Mouse (Mus musculus) heart, postnatal 14 days (tissue): ENCODE results near the gene H2-Q6. TPM values are rescaled to one million over a fixed set of nuclear protein-coding genes. Genes with fewer than 3 reads are reported as not detected.
"Not testable (repeated sequence)": the region's sequence is repeated elsewhere in the genome, so short reads cannot be mapped to it uniquely, and the experiment has no call there.

Experiments
- DNase-seq, 2 experiments: peaks; one replicate each; pipeline ENCODE4 v3.0.0; 2021 to 2022
- intact Hi-C: fragments of 180-260 bp; cut with DNase I; formaldehyde crosslinking; loops from one replicate; pipeline ENCODE4 v1.15.1; 2025
- long read RNA-seq, 2 experiments: library from polyadenylated mRNA; stranded (forward); transcript quantifications; one replicate each; pipeline ENCODE4 v2.0.0; 2021
- total RNA-seq, 2 experiments: library from RNA; stranded (reverse); gene quantifications; 2 replicates each; pipeline ENCODE4 v1.2.3; 2021

The H2-Q6 gene
- total RNA-seq = under 1 TPM; 0.31 to 0.80 TPM
- long read RNA-seq, experiment 1, partial matches to known transcripts = 0 of 1 reads
- long read RNA-seq, experiment 1, other reads (novel, unspliced or antisense) = 1 of 1 reads
- long read RNA-seq, experiment 2 = 0 reads

DNA sequence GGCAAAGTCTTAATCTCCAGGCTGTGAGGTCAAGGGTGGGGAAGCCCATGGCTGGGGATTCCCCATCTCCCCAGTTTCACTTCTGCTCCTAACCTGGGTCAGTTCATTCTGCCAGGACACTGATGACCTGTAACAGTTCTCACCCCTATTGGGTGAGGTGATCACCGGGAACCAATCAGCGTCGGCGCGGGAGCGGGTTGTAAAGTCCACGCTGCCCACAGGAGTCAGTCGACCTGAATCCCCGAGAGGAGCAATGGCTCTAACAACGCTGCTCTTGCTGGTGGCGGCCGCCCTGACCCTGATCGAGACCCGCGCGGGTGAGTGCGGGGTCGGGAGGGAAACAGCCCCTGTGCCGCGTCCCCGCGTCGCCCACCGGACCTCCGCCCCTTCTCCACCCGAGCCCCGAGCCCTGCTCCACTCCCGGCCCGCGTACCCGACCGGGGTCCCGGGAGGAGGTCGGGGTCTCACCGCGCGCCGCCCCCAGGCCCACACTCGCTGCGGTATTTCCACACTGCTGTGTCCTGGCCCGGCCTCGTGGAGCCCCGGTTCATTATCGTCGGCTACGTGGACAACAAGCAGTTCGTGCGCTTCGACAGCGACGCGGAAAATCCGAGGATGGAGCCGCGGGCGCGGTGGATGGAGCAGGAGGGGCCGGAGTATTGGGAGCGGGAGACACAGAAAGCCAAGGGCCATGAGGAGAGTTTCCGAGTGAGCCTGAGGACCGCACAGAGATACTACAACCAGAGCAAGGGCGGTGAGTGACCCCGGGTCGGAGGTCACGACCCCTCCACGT, at the start of gene H2-Q6:
Gene H2-Q6, plus strand, starts transcription at position 227 of the 793 bp plus-strand sequence.
- DNase-seq = peak; percentile 32 to 47
- intact Hi-C loops = not testable (repeated sequence)

DNA sequence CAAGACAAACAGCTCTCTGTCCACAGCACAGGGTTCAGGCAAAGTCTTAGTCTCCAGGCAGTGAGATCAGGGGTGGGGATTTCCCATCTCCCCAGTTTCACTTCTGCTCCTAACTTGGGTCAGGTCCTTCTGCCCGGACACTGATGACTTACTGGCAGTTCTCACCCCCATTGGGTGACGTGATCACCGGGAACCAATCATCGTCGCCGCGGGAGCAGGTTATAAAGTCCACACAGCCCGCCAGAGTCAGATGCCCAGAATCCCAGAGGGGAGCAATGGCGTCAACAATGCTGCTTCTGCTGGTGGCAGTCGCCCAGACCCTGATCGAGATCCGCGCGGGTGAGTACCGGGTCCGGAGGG, 45.3 kb upstream of the H2-Q6 start, which contains the start of gene H2-Q4:
Gene H2-Q4, plus strand, starts transcription at position 249 of the 360 bp plus-strand sequence.
- peak; percentile 88 to 94 for DNase-seq
- intact Hi-C loops = no loop called here

GRCm38 (mm10) chr17:35379729-35380451, 44.8 kb upstream of the H2-Q6 start:
- intact Hi-C loops = no loop called here
- peak; percentile 34 to 38 for DNase-seq

DNA sequence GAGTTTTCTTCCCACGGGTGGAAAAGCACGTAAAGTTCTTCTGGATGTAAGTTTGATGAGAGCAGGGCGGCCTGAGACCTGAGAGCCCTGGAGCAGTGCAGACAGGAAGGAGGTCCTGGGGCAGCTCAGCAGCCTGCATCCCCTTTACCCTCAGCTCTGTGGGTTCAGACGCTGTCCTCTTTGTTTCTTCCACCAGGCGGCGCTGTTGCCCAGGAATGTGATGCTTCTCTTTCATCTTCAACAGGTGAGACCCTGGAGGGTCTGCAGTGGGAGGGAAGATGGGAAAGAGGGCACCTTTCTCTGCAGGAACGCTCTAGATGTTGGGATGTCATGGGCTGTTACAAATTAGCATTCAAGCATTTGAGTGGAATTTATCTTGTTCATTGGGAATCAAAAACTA, 34.9 kb upstream of the H2-Q6 start:
- intact Hi-C loops = not testable (repeated sequence)
- DNase-seq = peak; percentile 8 to 38

DNA sequence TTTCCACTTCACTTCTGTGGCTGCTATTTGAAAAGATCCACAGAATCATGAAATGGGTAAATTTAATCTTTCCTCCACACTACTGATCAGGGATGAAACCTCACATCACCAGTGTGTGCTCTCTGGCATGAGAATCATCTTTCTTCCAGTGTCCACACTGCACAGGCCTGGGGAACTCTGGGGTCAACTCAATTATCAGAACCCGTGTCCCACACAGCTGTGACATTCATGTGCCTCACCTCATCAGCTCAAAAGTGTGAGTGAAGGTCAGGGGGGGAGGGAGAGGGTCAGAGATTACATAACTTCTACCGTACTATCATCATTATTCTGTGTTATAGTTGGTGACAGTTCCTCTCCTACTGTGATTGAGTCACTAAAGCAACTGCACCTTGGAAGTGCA, 32.0 kb upstream of the H2-Q6 start:
- DNase-seq, intact Hi-C loops: not testable (repeated sequence)

DNA sequence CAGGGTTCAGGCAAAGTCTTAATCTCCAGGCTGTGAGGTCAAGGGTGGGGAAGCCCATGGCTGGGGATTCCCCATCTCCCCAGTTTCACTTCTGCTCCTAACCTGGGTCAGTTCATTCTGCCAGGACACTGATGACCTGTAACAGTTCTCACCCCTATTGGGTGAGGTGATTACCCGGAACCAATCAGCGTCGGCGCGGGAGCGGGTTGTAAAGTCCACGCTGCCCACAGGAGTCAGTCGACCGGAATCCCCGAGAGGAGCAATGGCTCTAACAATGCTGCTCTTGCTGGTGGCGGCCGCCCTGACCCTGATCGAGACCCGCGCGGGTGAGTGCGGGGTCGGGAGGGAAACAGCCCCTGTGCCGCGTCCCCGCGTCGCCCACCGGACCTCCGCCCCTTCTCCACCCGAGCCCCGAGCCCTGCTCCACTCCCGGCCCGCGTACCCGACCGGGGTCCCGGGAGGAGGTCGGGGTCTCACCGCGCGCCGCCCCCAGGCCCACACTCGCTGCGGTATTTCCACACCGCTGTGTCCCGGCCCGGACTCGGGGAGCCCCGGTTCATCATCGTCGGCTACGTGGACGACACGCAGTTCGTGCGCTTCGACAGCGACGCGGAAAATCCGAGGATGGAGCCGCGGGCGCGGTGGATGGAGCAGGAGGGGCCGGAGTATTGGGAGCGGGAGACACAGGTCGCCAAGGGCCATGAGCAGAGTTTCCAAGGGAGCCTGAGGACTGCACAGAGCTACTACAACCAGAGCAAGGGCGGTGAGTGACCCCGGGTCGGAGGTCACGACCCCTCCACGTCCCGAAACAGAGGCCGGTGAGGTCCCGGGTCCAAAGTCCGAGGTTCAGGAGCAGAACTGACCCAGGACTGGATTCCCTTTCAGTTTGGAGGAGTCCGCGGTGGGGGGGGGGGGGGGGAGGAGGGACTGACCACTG, 30.5 kb upstream of the H2-Q6 start:
- intact Hi-C loops, DNase-seq: not testable (repeated sequence)

DNA sequence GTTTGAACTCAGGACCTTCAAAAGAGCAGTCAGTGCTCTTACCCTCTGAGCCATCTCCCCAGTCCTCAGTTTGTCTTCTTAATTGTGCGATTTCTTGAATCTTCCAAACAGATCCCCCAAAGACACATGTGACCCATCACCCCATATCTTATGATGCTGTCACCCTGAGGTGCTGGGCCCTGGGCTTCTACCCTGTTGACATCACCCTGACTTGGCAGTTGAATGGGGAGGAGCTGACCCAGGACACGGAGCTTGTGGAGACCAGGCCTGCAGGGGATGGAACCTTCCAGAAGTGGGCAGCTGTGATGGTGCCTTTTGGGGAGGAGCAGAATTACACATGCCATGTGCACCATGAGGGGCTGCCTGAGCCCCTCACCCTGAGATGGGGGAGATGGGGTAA, 27.7 kb upstream of the H2-Q6 start:
- DNase-seq = not testable (repeated sequence)

DNA sequence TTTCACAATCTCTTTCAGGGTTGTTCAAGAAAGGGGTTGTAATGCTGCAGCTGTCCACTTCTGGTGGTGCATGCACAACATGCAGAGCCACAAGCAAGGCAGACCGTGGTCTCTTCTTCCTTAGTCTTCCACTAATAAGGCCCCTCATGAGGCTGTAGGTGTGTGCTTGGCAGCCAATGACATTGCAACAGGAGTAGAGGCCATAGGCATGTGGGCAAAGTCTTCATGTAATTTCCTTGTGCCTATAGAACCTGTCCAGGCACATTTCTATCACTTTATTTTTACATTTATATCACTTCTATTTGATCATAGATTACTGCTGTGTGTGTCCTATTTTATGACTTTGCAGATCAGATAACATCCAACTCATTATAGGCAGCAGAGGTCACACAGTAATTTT, 11.6 kb upstream of the H2-Q6 start:
- DNase-seq, intact Hi-C loops: not testable (repeated sequence)

More for the DNA sequence above, 27.7 kb upstream of the H2-Q6 start:
- intact Hi-C loops = not testable (repeated sequence)

GRCm38 (mm10) chr17:35415273-35416129, 9.1 kb upstream of the H2-Q6 start:
- intact Hi-C loops, DNase-seq: not testable (repeated sequence)

GRCm38 (mm10) chr17:35418772-35419171, 5.9 kb upstream of the H2-Q6 start:
- intact Hi-C loops = no loop called here
- no peak for DNase-seq

- DNase-seq, intact Hi-C loops: not testable (repeated sequence)
Measured at GRCm38 (mm10) chr17:35419564-35419963, 5.1 kb upstream of the H2-Q6 start.

DNA sequence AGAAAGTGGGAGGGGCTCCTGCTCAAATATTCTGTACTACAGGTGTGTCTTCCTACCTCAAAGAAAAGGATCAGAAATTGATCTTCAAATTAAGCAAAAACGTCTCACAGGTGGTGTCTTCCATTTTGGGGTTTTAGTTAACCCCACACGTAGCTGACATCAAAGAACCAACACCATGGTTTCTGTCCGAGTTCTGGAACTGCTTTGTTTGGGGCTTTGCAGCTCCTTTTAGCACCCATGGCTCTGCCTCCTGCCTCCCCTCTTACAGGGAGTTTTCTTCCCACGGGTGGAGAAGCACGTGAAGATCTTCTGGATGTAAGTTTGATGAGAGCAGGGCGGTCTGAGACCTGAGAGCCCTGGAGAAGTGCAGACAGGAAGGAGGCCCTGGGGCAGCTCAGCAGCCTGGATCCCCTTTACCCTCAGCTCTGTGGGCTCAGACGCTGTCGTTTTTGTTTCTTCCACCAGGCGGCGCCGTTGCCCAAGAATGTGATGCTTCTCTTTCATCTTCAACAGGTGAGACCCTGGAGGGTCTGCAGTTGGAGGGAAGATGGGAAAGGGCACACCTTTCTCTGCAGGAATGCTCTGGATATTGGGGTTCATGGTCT, 4.3 kb upstream of the H2-Q6 start:
- intact Hi-C loops = not testable (repeated sequence)
- peak in 1 of 2 experiments; percentile 13 for DNase-seq

DNA sequence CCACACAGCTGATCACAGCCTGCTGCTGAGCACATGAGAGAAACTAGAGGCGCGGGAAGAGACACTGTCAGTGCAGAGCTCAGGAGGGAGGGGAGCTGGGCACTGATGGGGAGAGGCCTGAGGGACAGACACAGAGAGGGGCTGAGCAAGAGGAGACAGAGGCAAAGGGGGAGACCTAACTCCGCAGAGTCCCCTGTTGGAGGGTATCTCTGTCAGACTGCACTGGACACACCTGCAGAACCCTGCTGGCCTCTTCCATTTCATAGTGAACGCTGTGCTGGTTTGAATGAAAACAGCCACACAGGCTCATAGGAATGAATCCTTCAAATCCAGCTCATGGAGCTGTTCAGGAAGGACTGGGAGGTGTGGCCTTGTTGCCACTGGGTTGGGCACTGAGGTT, 3.3 kb upstream of the H2-Q6 start:
- DNase-seq, intact Hi-C loops: not testable (repeated sequence)

DNA sequence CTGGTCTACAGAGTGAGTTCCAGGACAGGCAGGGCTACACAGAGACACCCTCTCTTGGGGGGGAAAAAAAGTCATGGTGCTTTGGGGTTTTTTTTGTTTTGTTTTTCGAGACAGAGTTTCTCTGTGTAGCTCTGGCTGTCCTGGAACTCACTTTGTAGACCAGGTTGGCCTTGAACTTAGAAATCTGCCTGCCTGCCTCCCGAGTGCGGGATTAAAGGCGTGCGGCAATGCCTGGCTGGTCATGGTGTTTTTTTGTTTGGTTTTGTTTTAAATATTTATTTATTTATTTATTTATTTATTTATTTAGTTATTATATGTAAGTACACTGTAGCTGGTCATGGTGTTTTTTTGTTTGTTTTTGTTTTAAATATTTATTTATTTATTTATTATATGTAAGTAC, 2.3 kb upstream of the H2-Q6 start:
- intact Hi-C loops = not testable (repeated sequence)

GRCm38 (mm10) chr17:35423131-35423810, 1.4 kb upstream of the H2-Q6 start:
- DNase-seq, intact Hi-C loops: not testable (repeated sequence)

More for the DNA sequence above, 2.3 kb upstream of the H2-Q6 start:
- not testable (repeated sequence) for DNase-seq

GRCm38 (mm10) chr17:35424106-35424505, 544 bp upstream of the H2-Q6 start:
- intact Hi-C loops, DNase-seq: not testable (repeated sequence)

- DNase-seq = peak in 1 of 2 experiments; percentile 12
- intact Hi-C loops = not testable (repeated sequence)
Measured at GRCm38 (mm10) chr17:35425474-35425873, 824 bp downstream of the H2-Q6 start.

GRCm38 (mm10) chr17:35428883-35429282, 4.2 kb downstream of the H2-Q6 start:
- intact Hi-C loops, DNase-seq: not testable (repeated sequence)
